Mouse (Mus musculus): ENCODE results near the gene Snapc5. TPM values are rescaled to one million over a fixed set of nuclear protein-coding genes. Genes with fewer than 3 reads are reported as not detected.
"Not testable (repeated sequence)": the region's sequence is repeated elsewhere in the genome, so short reads cannot be mapped to it uniquely, and the experiment has no call there.

Snapc5 gene
- 14.0 and 18.8 TPM in 2 replicates for total RNA-seq (2014; fragmentation: Nextera tagmentation)
- 40.4 and 45.1 TPM in 2 replicates for total RNA-seq (2017)
- polyA plus RNA-seq (2012), result 1.8 and 4.4 TPM in 2 replicates

DNA sequence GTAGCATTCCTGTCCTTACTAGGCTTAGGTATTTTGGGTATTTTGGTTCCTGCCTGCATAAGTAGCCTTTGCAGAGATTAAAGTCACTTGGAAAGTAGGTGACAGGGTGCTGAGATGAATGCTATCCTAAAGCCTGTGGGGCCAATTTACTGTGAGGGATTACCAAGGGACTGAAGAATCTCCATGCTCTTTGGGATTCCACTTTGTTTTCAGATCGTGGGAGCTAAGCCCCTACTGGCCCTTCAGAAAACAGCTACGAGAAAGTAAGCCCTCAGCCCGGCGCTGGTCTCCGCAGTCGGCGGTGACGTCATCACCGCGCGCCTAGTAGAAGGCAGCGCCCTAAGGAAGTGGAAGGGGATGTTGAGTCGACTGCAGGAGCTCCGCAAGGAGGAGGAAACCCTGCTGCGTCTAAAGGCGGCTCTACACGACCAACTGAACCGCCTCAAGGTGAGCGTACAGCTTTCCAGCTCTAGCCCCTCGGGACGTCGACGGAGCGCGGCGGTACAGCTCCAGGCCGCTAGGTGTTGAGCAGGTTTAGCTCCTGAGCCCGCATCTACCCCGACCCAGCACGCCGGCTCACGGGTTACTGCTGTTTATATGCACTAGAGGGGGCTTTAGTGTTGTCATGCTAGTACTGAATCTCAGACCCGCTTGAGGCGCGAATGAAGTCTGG lies at the start of gene Snapc5:
Gene Snapc5, plus strand, starts transcription at position 301 of the 673 bp plus-strand sequence.
- peaks cover 87% of the 10 kb centered on the region for H3K36me3 ChIP-seq (replicated peaks)
- H3K4me3 ChIP-seq (ENCODE audit: low read depth, low read length), result peak within 1 kb of the TSS; percentile 85
- TF ChIP-seq GATA1 (IDR thresholded peaks at IDR 0.05; ENCODE audit: borderline replicate concordance, low read length) (no peak), POLR2AphosphoS5 (IDR thresholded peaks at IDR 0.05; ENCODE audit: insufficient replicate concordance, low read depth, low read length) (peak; percentile 95; the same call in 1 of the 2 replicates)
- H3K27me3 ChIP-seq (ENCODE audit: insufficient read depth, low read length), result no peaks in the 10 kb centered on the region
- DNase-seq (ENCODE audit: low spot score) (peak; percentile 74), ATAC-seq (ENCODE audit: extremely low read depth, insufficient number of reproducible peaks, low FRiP score, poor library complexity, severe bottlenecking) (peak; percentile 73)
- peaks cover 54% of the 10 kb centered on the region for H3K4me1 ChIP-seq (ENCODE audit: insufficient read depth, low read depth, low read length)
- no peaks in the 10 kb centered on the region for H3K9me3 ChIP-seq (replicated peaks)

DNA sequence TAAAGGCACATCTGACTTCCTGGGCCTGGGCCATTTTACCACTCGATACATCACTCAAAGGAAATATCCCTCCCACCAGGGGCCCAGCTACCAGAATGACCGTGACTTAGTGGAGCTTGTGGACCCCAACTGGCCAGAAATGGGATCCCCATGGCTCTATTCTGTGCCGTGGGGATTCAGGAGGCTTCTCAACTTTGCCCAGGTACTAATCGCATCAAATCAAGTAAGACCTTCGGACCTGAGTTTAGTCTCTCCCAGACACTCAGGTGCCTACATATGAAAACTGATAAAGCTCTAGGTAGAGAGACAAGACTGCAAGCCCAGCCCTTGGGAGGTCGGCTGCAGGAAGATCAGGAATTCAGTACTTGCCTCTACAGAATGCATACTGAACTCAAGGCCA lies 47.5 kb upstream of the Snapc5 start:
- Histone ChIP-seq H3K4me3 (ENCODE audit: low read depth, low read length) (no peak overlapping the region), H3K4me1 (ENCODE audit: insufficient read depth, low read depth, low read length) (no peaks in the 10 kb centered on the region), H3K36me3 (replicated peaks) (peaks cover 14% of the 10 kb centered on the region), H3K9me3 (replicated peaks) (no peaks in the 10 kb centered on the region; the same call in 1 of the 2 replicates), H3K27me3 (ENCODE audit: insufficient read depth, low read length) (peaks cover 7% of the 10 kb centered on the region)
- TF ChIP-seq GATA2 (IDR thresholded peaks at IDR 0.05; ENCODE audit: borderline replicate concordance, low read depth, low read length) (no peak), TAL1 (conservative IDR thresholded peaks at IDR 0.05; ENCODE audit: low read depth, low read length) (no peak), GATA1 (IDR thresholded peaks at IDR 0.05; ENCODE audit: borderline replicate concordance, low read length) (no peak), POLR2AphosphoS5 (IDR thresholded peaks at IDR 0.05; ENCODE audit: insufficient replicate concordance, low read depth, low read length) (no peak), CTCF (IDR thresholded peaks at IDR 0.05; ENCODE audit: low read depth, low read length) (no peak)
- DNase-seq (ENCODE audit: low spot score) (no peak), ATAC-seq (ENCODE audit: extremely low read depth, insufficient number of reproducible peaks, low FRiP score, poor library complexity, severe bottlenecking) (no peak)

DNA sequence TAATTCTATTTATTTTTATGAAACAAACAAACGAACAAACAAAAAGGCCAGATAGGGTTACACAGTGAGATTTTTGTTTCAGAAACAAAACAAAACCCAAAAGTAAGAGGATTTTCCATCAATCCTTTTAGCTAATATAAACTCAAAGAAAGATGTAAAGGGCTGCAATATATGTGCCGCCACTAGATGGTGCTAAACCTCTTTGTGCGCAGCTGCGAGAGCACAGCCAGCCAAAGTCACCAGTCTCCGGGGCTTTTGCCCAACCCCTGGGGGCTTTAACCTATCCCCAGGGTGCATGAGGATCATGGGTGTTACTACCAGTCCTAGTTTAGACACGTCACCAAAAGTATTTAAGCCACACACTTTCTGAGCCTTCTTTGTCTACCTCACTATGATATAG lies 40.2 kb upstream of the Snapc5 start:
- TF ChIP-seq CTCF (IDR thresholded peaks at IDR 0.05; ENCODE audit: low read depth, low read length), result peak; percentile 48
- not testable (repeated sequence) for H3K9me3 ChIP-seq (replicated peaks); H3K4me3 ChIP-seq (ENCODE audit: low read depth, low read length); H3K4me1 ChIP-seq (ENCODE audit: insufficient read depth, low read depth, low read length); H3K27me3 ChIP-seq (ENCODE audit: insufficient read depth, low read length); ATAC-seq (ENCODE audit: extremely low read depth, insufficient number of reproducible peaks, low FRiP score, poor library complexity, severe bottlenecking); DNase-seq (ENCODE audit: low spot score)
- peaks cover 79% of the 10 kb centered on the region for H3K36me3 ChIP-seq (replicated peaks)

DNA sequence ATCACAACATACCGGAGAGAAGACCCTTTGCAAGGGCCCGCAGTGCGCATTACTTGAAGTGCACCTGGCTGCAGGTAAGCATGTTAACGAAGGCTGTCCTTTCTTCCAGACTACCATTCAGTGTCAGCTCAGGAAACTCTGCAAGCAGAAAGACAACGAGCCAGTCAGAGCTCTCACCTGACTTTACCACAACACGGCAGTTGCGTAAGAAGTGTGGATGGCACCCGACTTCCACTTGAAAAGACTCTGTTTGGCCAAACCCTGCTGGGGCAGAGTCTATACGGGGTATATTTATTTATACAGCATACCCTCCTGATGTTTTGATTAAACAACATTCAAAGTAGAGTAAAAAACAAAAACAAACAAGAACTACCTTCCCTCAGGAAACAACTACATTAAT lies 39.2 kb upstream of the Snapc5 start:
- Histone ChIP-seq H3K36me3 (replicated peaks) (peaks cover 88% of the 10 kb centered on the region), H3K4me1 (ENCODE audit: insufficient read depth, low read depth, low read length) (no peaks in the 10 kb centered on the region), H3K4me3 (ENCODE audit: low read depth, low read length) (no peak overlapping the region), H3K9me3 (replicated peaks) (no peaks in the 10 kb centered on the region), H3K27me3 (ENCODE audit: insufficient read depth, low read length) (no peaks in the 10 kb centered on the region)
- no peak for DNase-seq (ENCODE audit: low spot score)
- TF ChIP-seq POLR2AphosphoS5 (IDR thresholded peaks at IDR 0.05; ENCODE audit: insufficient replicate concordance, low read depth, low read length), result no peak
- no peak for TF ChIP-seq CTCF (IDR thresholded peaks at IDR 0.05; ENCODE audit: low read depth, low read length)
- TF ChIP-seq TAL1 (conservative IDR thresholded peaks at IDR 0.05; ENCODE audit: low read depth, low read length), result no peak
- TF ChIP-seq GATA2 (IDR thresholded peaks at IDR 0.05; ENCODE audit: borderline replicate concordance, low read depth, low read length), result no peak
- TF ChIP-seq GATA1 (IDR thresholded peaks at IDR 0.05; ENCODE audit: borderline replicate concordance, low read length), result no peak
- no peak for ATAC-seq (ENCODE audit: extremely low read depth, insufficient number of reproducible peaks, low FRiP score, poor library complexity, severe bottlenecking)

DNA sequence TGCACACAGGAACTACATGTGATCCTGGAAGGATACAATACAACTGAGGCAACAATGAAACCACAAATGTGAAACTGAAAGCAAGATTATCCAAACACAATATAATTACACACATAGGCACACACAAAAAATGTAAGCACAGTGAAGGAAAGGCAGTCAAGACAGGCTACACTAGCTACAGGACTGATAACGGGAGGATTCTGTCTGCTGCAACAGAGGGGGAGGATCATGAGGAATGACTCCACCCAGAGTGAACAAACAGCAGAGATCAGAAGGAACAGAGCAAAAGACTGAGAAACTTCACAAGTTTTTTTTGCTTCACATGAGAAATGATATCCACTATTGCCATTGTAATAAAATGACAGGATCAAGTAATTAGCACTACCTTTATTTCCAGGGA lies 22.4 kb upstream of the Snapc5 start:
- TF ChIP-seq TAL1 (conservative IDR thresholded peaks at IDR 0.05; ENCODE audit: low read depth, low read length), result no peak
- no peak for TF ChIP-seq GATA2 (IDR thresholded peaks at IDR 0.05; ENCODE audit: borderline replicate concordance, low read depth, low read length)
- no peak for TF ChIP-seq GATA1 (IDR thresholded peaks at IDR 0.05; ENCODE audit: borderline replicate concordance, low read length)
- TF ChIP-seq POLR2AphosphoS5 (IDR thresholded peaks at IDR 0.05; ENCODE audit: insufficient replicate concordance, low read depth, low read length), result no peak
- no peak for TF ChIP-seq CTCF (IDR thresholded peaks at IDR 0.05; ENCODE audit: low read depth, low read length)
- Histone ChIP-seq H3K9me3 (replicated peaks) (no peaks in the 10 kb centered on the region), H3K4me3 (ENCODE audit: low read depth, low read length) (no peak overlapping the region), H3K27me3 (ENCODE audit: insufficient read depth, low read length) (no peaks in the 10 kb centered on the region), H3K4me1 (ENCODE audit: insufficient read depth, low read depth, low read length) (peaks cover 2% of the 10 kb centered on the region; the same call in 1 of the 2 replicates), H3K36me3 (replicated peaks) (peaks cover 96% of the 10 kb centered on the region)
- DNase-seq (ENCODE audit: low spot score), result no peak
- ATAC-seq (ENCODE audit: extremely low read depth, insufficient number of reproducible peaks, low FRiP score, poor library complexity, severe bottlenecking), result no peak

DNA sequence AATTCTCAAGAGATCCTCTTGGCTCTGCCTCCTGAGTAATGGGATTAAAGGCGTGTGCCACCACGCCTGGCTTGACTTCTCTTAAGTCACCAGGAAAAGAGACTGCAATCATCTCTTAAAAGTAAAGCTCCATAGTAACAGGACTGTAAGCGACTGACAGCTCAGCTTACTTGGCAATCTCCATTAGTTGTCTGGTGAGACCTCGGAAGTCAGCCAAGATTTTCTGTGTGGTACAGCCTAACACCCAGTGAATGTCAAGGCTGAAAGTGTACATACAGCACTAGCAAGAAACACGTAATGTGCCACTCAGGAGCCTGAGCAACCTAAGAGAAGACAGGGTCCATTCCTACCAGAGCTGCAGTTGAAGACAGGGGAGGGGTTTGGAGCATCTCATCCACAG lies 18.6 kb upstream of the Snapc5 start:
- no peaks in the 10 kb centered on the region for H3K9me3 ChIP-seq (replicated peaks)
- ATAC-seq (ENCODE audit: extremely low read depth, insufficient number of reproducible peaks, low FRiP score, poor library complexity, severe bottlenecking), result no peak
- no peaks in the 10 kb centered on the region for H3K27me3 ChIP-seq (ENCODE audit: insufficient read depth, low read length)
- DNase-seq (ENCODE audit: low spot score), result no peak
- H3K4me3 ChIP-seq (ENCODE audit: low read depth, low read length), result no peak overlapping the region
- H3K4me1 ChIP-seq (ENCODE audit: insufficient read depth, low read depth, low read length), result peaks cover 6% of the 10 kb centered on the region; the same call in 1 of the 2 replicates
- TF ChIP-seq GATA1 (IDR thresholded peaks at IDR 0.05; ENCODE audit: borderline replicate concordance, low read length) (no peak), GATA2 (IDR thresholded peaks at IDR 0.05; ENCODE audit: borderline replicate concordance, low read depth, low read length) (no peak), POLR2AphosphoS5 (IDR thresholded peaks at IDR 0.05; ENCODE audit: insufficient replicate concordance, low read depth, low read length) (no peak), TAL1 (conservative IDR thresholded peaks at IDR 0.05; ENCODE audit: low read depth, low read length) (no peak), CTCF (IDR thresholded peaks at IDR 0.05; ENCODE audit: low read depth, low read length) (no peak)
- H3K36me3 ChIP-seq (replicated peaks), result peaks cover 92% of the 10 kb centered on the region

DNA sequence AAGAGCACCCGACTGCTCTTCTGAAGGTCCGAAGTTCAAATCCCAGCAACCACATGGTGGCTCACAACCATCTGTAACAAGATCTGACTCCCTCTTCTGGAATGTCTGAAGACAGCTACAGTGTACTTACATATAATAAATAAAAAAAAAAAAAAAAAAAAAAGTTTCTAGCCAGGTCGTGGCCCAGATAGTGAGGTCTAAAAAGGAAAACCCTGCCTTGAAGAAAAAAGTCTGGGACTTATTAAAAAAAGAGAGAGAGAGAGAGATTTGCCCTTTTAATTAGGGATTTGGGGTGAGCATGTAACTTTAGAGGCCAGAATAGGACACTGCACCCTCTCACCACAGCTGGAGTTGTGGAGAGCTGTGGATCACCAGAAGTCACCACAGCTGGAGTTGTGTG lies 9.1 kb upstream of the Snapc5 start:
- H3K4me1 ChIP-seq (ENCODE audit: insufficient read depth, low read depth, low read length), result peaks cover 26% of the 10 kb centered on the region
- H3K36me3 ChIP-seq (replicated peaks), result peaks cover 58% of the 10 kb centered on the region
- not testable (repeated sequence) for H3K4me3 ChIP-seq (ENCODE audit: low read depth, low read length); H3K9me3 ChIP-seq (replicated peaks); DNase-seq (ENCODE audit: low spot score); ATAC-seq (ENCODE audit: extremely low read depth, insufficient number of reproducible peaks, low FRiP score, poor library complexity, severe bottlenecking); H3K27me3 ChIP-seq (ENCODE audit: insufficient read depth, low read length)
